Mouse (Mus musculus): ENCODE measurements around the gene Gm10320. TPM values are rescaled to one million over a fixed set of nuclear protein-coding genes. Genes with fewer than 3 reads are reported as not detected.

The Gm10320 gene
- polyA plus RNA-seq, 1 experiment from 2014 or later, result 1.5 TPM

DNA sequence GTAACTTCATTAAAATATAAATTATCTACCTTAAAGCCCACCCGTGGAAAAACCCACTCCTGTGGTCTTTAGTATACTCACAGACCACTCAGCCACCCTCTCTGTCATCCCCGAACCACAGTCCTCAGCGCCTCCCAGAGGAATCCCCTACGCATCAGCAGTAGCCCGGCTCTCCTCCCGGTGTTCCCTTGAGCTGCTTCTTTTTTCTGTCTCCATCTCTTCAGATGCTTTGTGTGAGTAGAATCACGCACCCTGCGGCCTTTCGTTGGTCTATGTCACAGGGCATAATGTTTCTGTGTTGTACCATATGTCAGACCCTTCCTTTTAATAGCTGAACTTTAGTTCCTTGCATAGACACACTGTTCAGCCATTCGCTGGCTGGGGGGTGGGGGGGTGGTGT, 36.2 kb downstream of the Gm10320 start:
- Histone ChIP-seq H3K4me3 (ENCODE audit: low read depth, low read length) (no peak overlapping the region), H3K36me3 (ENCODE audit: control insufficient read depth, insufficient read depth, low read length) (no peaks in the 10 kb centered on the region), H3K27me3 (ENCODE audit: control insufficient read depth, insufficient read depth, low read length) (no peaks in the 10 kb centered on the region), H3K4me1 (replicated peaks; ENCODE audit: control insufficient read depth, insufficient read depth) (no peaks in the 10 kb centered on the region), H3K27ac (replicated peaks) (no peak overlapping the region), H3K9me3 (ENCODE audit: control insufficient read depth, low read length) (0 out of 2 replicates have a peak, but pooled peaks cover 3% of the 10 kb centered on the region), H3K9ac (ENCODE audit: low read length) (no peak overlapping the region), H3K4me2 (replicated peaks; ENCODE audit: low read depth) (no peak overlapping the region)
- 85% methylated on average over 10 of the region's 10 CpGs for WGBS
- no peak for ATAC-seq (ENCODE audit: low FRiP score, low TSS enrichment)
- DNase-seq (ENCODE audit: low spot score), result no peak
- TF ChIP-seq CTCF (IDR thresholded peaks at IDR 0.05; ENCODE audit: low read depth), result no peak
- no peak for TF ChIP-seq EP300 (optimal IDR thresholded peaks at IDR 0.05)

DNA sequence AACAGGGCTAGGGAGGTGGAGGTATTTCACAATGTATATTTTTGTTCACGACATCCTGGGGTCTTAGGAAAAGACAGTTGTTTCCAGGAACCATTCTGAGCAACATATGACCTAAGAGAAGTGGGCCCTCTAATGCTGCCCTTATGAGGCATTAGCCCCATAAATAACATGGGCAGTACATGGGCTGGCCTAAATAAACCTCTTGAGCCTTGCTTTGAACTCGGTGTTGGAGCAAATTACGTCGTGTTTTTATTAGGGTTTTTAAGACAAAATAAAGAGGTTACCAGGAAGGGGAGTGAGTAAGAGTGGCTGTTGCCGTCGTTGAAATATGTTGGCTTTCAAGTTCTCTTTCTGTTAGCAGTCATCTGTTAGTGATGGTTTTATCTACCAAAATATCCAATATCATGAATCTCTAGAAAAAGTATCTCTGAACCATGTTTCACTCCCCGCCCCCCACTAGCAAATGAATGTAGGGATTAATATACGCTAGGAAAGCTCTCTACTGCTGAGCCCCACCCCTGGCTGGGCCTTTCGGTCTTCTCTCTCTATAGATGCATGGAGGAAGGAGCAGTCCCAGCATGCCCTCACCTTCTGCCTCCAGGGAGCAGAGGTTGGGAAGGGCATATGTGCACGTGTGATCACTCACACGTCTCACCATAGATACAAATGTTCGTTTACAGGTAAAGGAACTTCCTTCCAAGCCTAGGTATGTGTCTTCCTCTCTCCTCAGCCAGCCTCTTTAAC, 37.4 kb downstream of the Gm10320 start:
- Histone ChIP-seq H3K9me3 (ENCODE audit: control insufficient read depth, low read length) (0 out of 2 replicates have a peak, but pooled peaks cover 3% of the 10 kb centered on the region), H3K36me3 (ENCODE audit: control insufficient read depth, insufficient read depth, low read length) (no peaks in the 10 kb centered on the region), H3K4me1 (replicated peaks; ENCODE audit: control insufficient read depth, insufficient read depth) (no peaks in the 10 kb centered on the region), H3K27me3 (ENCODE audit: control insufficient read depth, insufficient read depth, low read length) (no peaks in the 10 kb centered on the region), H3K9ac (ENCODE audit: low read length) (no peak overlapping the region), H3K4me3 (ENCODE audit: low read depth, low read length) (no peak overlapping the region), H3K27ac (replicated peaks) (no peak overlapping the region), H3K4me2 (replicated peaks; ENCODE audit: low read depth) (no peak overlapping the region)
- ATAC-seq (ENCODE audit: low FRiP score, low TSS enrichment) (no peak), DNase-seq (ENCODE audit: low spot score) (no peak)
- no peak for TF ChIP-seq CTCF (IDR thresholded peaks at IDR 0.05; ENCODE audit: low read depth)
- WGBS, result 65% methylated on average over 12 of the region's 12 CpGs

DNA sequence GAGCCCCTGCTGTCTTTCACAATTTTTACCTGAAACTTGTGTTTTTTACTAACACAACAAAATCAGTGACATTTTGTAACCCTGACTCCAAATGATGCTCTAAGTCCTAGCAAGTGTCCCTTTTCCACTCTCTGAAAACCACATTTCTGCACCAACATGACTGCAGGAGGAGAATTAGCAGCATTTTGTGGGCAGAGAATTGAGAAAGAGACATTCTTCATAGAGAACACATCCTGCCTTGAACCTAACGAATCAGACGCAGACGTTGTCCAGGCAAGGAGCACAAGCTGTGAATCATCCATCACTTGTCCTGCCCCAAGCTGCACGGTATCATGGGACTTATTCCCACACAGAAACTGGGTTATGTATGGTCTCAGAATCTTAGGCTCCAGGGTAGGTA, 38.7 kb downstream of the Gm10320 start:
- no peak overlapping the region for H3K4me3 ChIP-seq (ENCODE audit: low read depth, low read length)
- no peak overlapping the region for H3K4me2 ChIP-seq (replicated peaks; ENCODE audit: low read depth)
- TF ChIP-seq CTCF (IDR thresholded peaks at IDR 0.05; ENCODE audit: low read depth) (no peak), EP300 (optimal IDR thresholded peaks at IDR 0.05) (no peak)
- H3K27ac ChIP-seq (replicated peaks), result no peak overlapping the region
- H3K4me1 ChIP-seq (replicated peaks; ENCODE audit: control insufficient read depth, insufficient read depth), result no peaks in the 10 kb centered on the region
- ATAC-seq (ENCODE audit: low FRiP score, low TSS enrichment) (no peak), DNase-seq (ENCODE audit: low spot score) (no peak)
- no peaks in the 10 kb centered on the region for H3K9me3 ChIP-seq (ENCODE audit: control insufficient read depth, low read length)
- no peak overlapping the region for H3K9ac ChIP-seq (ENCODE audit: low read length)
- H3K36me3 ChIP-seq (ENCODE audit: control insufficient read depth, insufficient read depth, low read length), result no peaks in the 10 kb centered on the region
- no peaks in the 10 kb centered on the region for H3K27me3 ChIP-seq (ENCODE audit: control insufficient read depth, insufficient read depth, low read length)
- 29% methylated on average over 4 of the region's 4 CpGs for WGBS

DNA sequence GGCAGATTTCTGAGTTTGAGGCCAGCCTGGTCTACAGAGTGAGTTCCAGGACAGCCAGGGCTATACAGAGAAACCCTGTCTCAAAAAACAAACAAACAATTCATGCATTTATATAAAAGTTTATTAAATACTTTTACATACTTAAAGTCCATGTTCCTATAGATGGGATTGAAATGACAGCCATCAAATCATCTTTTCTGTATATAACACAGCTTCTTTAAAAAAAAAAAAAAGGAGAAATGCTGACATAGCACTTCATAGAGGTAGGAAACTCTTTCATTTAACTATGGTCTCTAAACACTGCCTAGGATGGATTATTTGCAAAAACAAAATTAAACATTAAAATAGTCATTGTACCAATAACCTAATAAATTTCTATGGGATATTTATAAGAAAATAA, 43.1 kb downstream of the Gm10320 start:
- H3K36me3 ChIP-seq (ENCODE audit: control insufficient read depth, insufficient read depth, low read length), result no peaks in the 10 kb centered on the region
- H3K9ac ChIP-seq (ENCODE audit: low read length), result no peak overlapping the region
- no peaks in the 10 kb centered on the region for H3K9me3 ChIP-seq (ENCODE audit: control insufficient read depth, low read length)
- no peak overlapping the region for H3K4me3 ChIP-seq (ENCODE audit: low read depth, low read length)
- H3K4me1 ChIP-seq (replicated peaks; ENCODE audit: control insufficient read depth, insufficient read depth), result no peaks in the 10 kb centered on the region
- H3K4me2 ChIP-seq (replicated peaks; ENCODE audit: low read depth), result no peak overlapping the region
- DNase-seq (ENCODE audit: low spot score) (no peak), ATAC-seq (ENCODE audit: low FRiP score, low TSS enrichment) (no peak)
- no peak for TF ChIP-seq EP300 (optimal IDR thresholded peaks at IDR 0.05)
- no peaks in the 10 kb centered on the region for H3K27me3 ChIP-seq (ENCODE audit: control insufficient read depth, insufficient read depth, low read length)
- no peak overlapping the region for H3K27ac ChIP-seq (replicated peaks)

DNA sequence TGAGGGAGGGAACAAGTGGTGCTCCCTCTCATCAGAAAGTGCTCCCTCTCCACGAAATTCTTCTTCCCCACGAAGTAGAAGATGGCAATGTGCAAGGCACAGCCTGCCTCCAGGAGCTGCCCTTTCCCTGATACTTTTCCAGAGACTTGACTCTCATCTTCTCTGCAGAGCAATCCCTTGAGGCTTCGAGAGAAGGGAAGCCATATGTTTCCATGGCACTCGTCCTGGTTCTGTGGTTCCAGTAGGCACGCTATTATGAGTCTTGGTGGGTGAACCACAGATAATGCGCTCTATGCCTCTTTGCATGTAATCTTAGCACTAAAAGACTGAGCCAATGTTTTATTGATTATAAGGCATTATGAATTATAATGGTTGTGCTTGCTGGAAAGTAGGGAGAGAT, 44.1 kb downstream of the Gm10320 start:
- no peak for ATAC-seq (ENCODE audit: low FRiP score, low TSS enrichment)
- H3K27ac ChIP-seq (replicated peaks), result no peak overlapping the region
- H3K9me3 ChIP-seq (ENCODE audit: control insufficient read depth, low read length), result no peaks in the 10 kb centered on the region
- no peaks in the 10 kb centered on the region for H3K4me1 ChIP-seq (replicated peaks; ENCODE audit: control insufficient read depth, insufficient read depth)
- H3K4me3 ChIP-seq (ENCODE audit: low read depth, low read length), result no peak overlapping the region
- 84% methylated on average over 6 of the region's 6 CpGs for WGBS
- H3K9ac ChIP-seq (ENCODE audit: low read length), result no peak overlapping the region
- no peak for DNase-seq (ENCODE audit: low spot score)
- no peak overlapping the region for H3K4me2 ChIP-seq (replicated peaks; ENCODE audit: low read depth)
- no peak for TF ChIP-seq EP300 (optimal IDR thresholded peaks at IDR 0.05)
- TF ChIP-seq CTCF (IDR thresholded peaks at IDR 0.05; ENCODE audit: low read depth), result no peak
- no peaks in the 10 kb centered on the region for H3K36me3 ChIP-seq (ENCODE audit: control insufficient read depth, insufficient read depth, low read length)
- H3K27me3 ChIP-seq (ENCODE audit: control insufficient read depth, insufficient read depth, low read length), result no peaks in the 10 kb centered on the region

DNA sequence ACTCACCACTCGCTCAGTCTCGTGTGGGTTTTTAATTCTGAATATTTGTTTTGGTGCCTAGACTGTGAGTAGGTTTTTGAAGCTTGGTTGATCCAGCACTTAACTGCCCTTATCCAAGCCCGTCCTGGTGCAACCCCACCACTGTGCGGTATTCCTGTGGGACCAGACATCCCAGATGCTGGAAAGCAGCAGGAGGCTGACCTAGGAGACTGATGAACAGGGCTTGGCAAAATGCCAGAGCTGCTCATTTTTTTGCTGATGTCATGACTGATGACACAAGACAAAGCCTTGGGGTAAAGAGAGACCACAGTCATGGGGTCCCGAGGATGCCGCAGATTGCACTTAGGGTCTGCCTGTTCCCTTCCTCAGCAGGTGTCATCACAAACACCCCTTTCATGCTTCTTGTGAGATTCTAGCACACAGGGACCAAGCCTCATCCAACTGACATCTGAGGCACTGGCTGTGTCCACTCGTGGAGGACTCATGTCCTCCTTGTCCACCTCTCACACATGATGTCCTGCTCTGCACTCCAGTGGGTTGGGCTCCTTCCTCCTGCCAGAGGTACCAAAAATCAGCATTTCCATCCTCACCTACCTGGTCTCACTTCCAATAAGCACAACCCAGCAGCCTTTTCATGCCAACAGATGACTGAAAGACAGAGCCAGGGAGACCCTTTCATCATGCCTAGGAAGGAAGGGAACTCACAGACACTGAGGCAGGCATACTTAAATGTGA, 46.2 kb downstream of the Gm10320 start:
- H3K27ac ChIP-seq (replicated peaks), result no peak overlapping the region
- H3K9ac ChIP-seq (ENCODE audit: low read length), result no peak overlapping the region
- H3K4me3 ChIP-seq (ENCODE audit: low read depth, low read length), result no peak overlapping the region
- H3K4me1 ChIP-seq (replicated peaks; ENCODE audit: control insufficient read depth, insufficient read depth), result no peaks in the 10 kb centered on the region
- H3K27me3 ChIP-seq (ENCODE audit: control insufficient read depth, insufficient read depth, low read length), result no peaks in the 10 kb centered on the region
- H3K36me3 ChIP-seq (ENCODE audit: control insufficient read depth, insufficient read depth, low read length), result no peaks in the 10 kb centered on the region
- no peaks in the 10 kb centered on the region for H3K9me3 ChIP-seq (ENCODE audit: control insufficient read depth, low read length)
- ATAC-seq (ENCODE audit: low FRiP score, low TSS enrichment) (no peak), DNase-seq (ENCODE audit: low spot score) (no peak)
- no peak overlapping the region for H3K4me2 ChIP-seq (replicated peaks; ENCODE audit: low read depth)
- TF ChIP-seq CTCF (IDR thresholded peaks at IDR 0.05; ENCODE audit: low read depth) (no peak), EP300 (optimal IDR thresholded peaks at IDR 0.05) (no peak)
- 87% methylated on average over 7 of the region's 7 CpGs for WGBS
